Mouse (Mus musculus): ENCODE data around the gene Sdk2. TPM values are rescaled to one million over a fixed set of nuclear protein-coding genes. Genes with fewer than 3 reads are reported as not detected.

Sdk2 gene
- polyA plus RNA-seq, 1 experiment from 2014 or later, result 2.7 TPM

DNA sequence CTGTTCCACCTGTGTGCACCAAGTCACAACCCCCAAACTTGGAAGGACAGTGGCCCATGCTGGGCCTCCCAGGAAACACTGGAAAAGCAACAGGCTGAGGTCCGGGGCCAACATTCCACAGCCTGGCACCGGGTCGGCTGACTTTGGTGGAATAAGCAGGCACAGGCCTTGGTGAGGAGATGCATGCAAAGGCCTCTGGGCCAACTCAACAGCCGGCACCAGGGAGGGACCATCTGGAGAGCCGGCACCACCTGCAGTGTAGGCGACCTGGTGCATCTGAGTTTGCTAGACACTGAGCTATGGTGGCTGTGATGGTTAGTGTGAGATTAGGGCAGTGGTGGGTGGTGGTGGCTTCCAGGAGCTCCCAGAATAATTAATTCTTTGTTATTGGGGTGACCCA lies 268.8 kb downstream of the Sdk2 start:
- Histone ChIP-seq H3K4me2 (no peak overlapping the region), H3K36me3 (no peaks in the 10 kb centered on the region), H3K9me3 (no peaks in the 10 kb centered on the region), H3K9ac (no peak overlapping the region), H3K27ac (0 out of 2 replicates have a peak overlapping the region, but pooled peaks have one; percentile 29), H3K4me1 (peaks cover 44% of the 10 kb centered on the region), H3K4me3 (no peak overlapping the region), H3K27me3 (no peaks in the 10 kb centered on the region)
- no peak for ATAC-seq (ENCODE audit: borderline replicate concordance, extremely low read depth, low FRiP score, low TSS enrichment)
- WGBS, result 69% methylated on average over 6 of the region's 6 CpGs

- Histone ChIP-seq H3K9ac (no peak overlapping the region), H3K27ac (peak overlapping the region; percentile 29)
- 66% methylated on average over 19 of the region's 19 CpGs for WGBS
These were observed 269.5 kb downstream of the Sdk2 start for GRCm38 (mm10) chr11:113797014-113797983.

DNA sequence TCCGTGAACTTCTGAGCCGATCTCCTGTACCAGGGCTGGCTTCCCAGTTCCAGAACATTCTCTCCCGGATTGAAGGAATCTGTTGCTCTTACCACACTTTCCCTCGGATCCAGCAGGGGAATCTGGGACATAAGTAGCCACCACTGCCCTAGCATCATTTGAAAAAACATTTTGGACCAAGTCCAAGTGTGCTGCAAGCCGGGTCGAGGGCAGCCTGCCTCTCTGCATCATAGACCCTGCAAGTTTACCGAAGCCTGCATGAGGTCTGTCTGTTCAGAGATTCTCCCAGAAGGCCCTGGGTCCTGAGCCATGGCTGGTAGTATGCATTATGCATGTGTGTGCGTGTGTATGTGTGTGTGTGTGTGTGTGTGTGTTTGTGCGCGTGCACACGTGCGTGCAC lies 271.0 kb downstream of the Sdk2 start:
- Histone ChIP-seq H3K36me3 (no peaks in the 10 kb centered on the region), H3K4me2 (no peak overlapping the region), H3K9me3 (no peaks in the 10 kb centered on the region), H3K4me1 (peaks cover 43% of the 10 kb centered on the region), H3K27me3 (no peaks in the 10 kb centered on the region), H3K27ac (no peak overlapping the region), H3K4me3 (no peak overlapping the region), H3K9ac (no peak overlapping the region)
- ATAC-seq (ENCODE audit: borderline replicate concordance, extremely low read depth, low FRiP score, low TSS enrichment), result no peak
- WGBS, result 61% methylated on average over 12 of the region's 12 CpGs

More at GRCm38 (mm10) chr11:113797014-113797983, 269.5 kb downstream of the Sdk2 start:
- Histone ChIP-seq H3K36me3 (no peaks in the 10 kb centered on the region), H3K4me1 (peaks cover 37% of the 10 kb centered on the region), H3K27me3 (no peaks in the 10 kb centered on the region), H3K4me3 (no peak overlapping the region), H3K4me2 (no peak overlapping the region), H3K9me3 (no peaks in the 10 kb centered on the region)
- peak; percentile 28; the same call in 1 of the 2 replicates for ATAC-seq (ENCODE audit: borderline replicate concordance, extremely low read depth, low FRiP score, low TSS enrichment)

DNA sequence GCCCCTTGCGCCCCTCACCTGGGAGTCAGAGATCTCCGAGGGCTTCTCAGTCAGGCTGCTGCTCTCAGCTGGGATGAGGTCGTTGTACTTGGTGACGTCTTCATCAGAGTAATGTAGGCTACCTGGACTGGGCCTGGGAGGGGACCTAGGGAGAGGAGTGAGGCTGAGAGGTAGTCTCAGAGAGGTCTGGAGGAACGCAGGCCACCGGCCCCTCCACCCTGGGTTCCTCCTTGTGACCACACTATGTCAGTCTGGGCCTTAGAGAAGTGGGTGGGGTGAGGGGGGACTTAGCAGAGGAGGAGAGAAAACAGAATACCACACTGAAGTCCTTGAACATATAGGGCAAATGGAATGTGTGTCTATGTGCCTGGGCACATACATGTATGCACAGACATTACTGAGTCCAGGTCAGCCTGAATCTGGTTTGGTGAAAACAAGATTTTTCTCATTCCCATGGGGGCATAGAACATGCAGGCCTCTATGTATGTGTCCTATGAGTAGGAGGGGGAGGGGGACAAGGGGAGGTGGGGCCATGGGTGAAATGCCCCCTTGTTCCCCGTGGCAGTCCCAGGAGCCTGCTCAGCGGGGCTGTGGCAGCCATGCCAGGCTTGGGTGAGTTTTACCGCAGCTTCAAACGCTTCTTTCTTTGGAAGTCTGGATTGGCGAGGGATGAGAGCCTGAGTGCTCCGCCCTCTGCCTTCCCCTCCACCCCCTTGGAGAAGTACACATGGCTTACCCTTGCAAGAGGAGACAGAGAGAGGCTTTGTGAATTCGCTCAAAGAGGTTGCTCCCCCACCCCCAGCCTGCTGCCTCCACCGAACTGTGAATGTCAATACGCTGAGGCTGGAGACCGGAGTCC lies 275.3 kb downstream of the Sdk2 start:
- Histone ChIP-seq H3K27me3 (no peaks in the 10 kb centered on the region), H3K4me1 (peaks cover 57% of the 10 kb centered on the region), H3K36me3 (no peaks in the 10 kb centered on the region), H3K27ac (peak overlapping the region; percentile 73), H3K9me3 (no peaks in the 10 kb centered on the region), H3K9ac (no peak overlapping the region), H3K4me2 (no peak overlapping the region), H3K4me3 (no peak overlapping the region)
- WGBS, result 51% methylated on average over 16 of the region's 16 CpGs
- no peak for ATAC-seq (ENCODE audit: borderline replicate concordance, extremely low read depth, low FRiP score, low TSS enrichment)

GRCm38 (mm10) chr11:113789101-113789500 lies 277.7 kb downstream of the Sdk2 start:
- Histone ChIP-seq H3K27ac (peak overlapping the region; percentile 81), H3K27me3 (no peaks in the 10 kb centered on the region), H3K9me3 (no peaks in the 10 kb centered on the region), H3K4me3 (no peak overlapping the region), H3K36me3 (no peaks in the 10 kb centered on the region), H3K9ac (no peak overlapping the region), H3K4me1 (peaks cover 74% of the 10 kb centered on the region), H3K4me2 (peak overlapping the region; percentile 14; the same call in 1 of the 2 replicates)
- 17% methylated on average over 1 of the region's 1 CpGs for WGBS
- ATAC-seq (ENCODE audit: borderline replicate concordance, extremely low read depth, low FRiP score, low TSS enrichment), result peak; percentile 16

DNA sequence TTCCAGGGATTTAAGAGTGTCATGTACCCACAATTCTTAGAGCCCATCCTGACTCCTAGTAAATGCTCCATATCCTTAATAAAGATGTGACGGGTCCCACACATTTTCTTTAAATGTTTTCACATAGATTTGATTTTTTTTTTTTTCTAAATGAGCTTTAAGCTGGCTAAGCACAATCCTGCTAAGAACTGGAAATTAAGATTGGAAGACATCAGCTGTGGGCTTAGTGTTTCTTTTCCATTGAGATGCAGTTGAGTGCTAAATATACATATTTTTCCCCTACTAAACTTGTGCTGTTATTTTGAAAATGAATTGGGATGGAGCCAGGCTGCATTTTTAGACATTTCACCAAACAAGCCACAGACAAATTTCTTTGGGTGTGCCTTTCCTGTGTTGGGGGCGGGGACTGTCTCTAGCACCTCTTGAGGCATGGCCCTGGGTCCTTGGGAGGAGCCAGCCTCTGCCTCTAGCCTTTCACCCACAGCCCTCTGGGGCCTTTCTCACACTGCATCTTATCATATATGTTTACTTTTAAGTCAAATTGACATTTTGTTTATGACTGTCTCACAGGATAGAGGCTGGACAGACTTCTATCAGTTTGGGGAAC lies 278.6 kb downstream of the Sdk2 start:
- Histone ChIP-seq H3K9me3 (no peaks in the 10 kb centered on the region), H3K27me3 (no peaks in the 10 kb centered on the region), H3K4me1 (peaks cover 74% of the 10 kb centered on the region), H3K27ac (peak overlapping the region; percentile 81), H3K4me2 (no peak overlapping the region), H3K9ac (no peak overlapping the region), H3K4me3 (no peak overlapping the region), H3K36me3 (no peaks in the 10 kb centered on the region)
- whole genome bisulfite sequencing, result 29% methylated on average over 2 of the region's 2 CpGs
- ATAC-seq (ENCODE audit: borderline replicate concordance, extremely low read depth, low FRiP score, low TSS enrichment), result peak; percentile 81

DNA sequence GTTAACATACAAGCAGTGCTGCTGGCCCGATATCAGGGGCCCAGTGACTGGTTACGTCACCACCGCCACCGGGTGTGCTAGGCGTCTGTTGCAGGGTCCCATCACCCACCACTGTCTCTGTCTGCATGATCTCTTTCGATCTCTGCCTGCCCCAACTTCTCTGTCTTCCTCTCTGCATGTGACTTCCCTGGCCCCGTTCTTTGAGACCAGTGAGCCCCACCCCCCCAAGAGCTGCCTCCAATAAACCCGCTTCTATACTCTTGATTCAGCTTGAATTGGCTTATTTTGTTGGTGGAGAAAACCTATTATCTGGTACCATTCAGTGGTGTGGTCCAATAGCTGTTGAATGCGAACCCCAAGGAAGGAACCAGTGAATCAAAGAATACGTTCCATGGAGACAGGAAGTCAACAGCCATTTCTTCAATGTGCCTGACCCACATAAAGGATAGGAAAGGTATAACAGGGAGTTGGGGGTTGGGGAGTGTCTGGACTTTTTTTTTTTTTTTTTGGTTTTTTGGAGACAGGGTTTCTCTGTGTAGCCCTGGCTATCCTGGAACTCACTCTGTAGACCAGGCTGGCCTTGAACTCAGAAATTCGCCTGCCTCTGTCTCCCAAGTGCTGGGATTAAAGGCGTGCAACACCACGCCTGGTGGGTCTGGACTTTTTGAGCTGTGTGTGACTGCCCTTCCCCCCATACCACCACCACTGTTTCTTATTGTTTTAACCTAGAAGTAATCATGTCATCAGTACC lies 279.2 kb downstream of the Sdk2 start:
- H3K4me1 ChIP-seq, result peaks cover 74% of the 10 kb centered on the region
- no peaks in the 10 kb centered on the region for H3K36me3 ChIP-seq
- no peaks in the 10 kb centered on the region for H3K9me3 ChIP-seq
- no peak for ATAC-seq (ENCODE audit: borderline replicate concordance, extremely low read depth, low FRiP score, low TSS enrichment)
- H3K27ac ChIP-seq, result peak overlapping the region; percentile 79
- 69% methylated on average over 13 of the region's 13 CpGs for WGBS
- H3K27me3 ChIP-seq, result no peaks in the 10 kb centered on the region
- no peak overlapping the region for H3K9ac ChIP-seq
- peak overlapping the region; percentile 17; the same call in 1 of the 2 replicates for H3K4me2 ChIP-seq
- no peak overlapping the region for H3K4me3 ChIP-seq

DNA sequence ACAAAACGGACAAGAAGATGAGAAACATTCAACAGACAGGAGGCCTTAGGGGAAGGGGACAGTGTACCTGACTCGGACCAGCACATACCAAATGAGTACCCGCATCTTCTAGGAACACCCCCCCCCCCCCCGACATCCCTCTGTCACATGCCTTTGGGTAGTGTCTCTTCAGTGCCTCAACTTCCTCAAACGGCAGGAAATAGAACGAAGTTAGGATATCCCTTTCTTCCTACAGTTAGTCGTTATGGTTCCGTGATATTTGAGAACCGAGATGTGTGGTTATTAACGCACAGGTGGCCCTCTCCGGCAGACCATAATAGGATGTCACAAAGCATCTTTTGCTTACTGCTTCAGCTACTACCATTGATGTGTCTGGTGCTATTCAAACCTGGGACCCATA lies 279.8 kb downstream of the Sdk2 start:
- peak overlapping the region; percentile 97 for H3K27ac ChIP-seq

GRCm38 (mm10) chr11:113786395-113786794 lies 280.5 kb downstream of the Sdk2 start:
- Histone ChIP-seq H3K4me1 (peaks cover 77% of the 10 kb centered on the region), H3K9ac (peak overlapping the region; percentile 25), H3K36me3 (no peaks in the 10 kb centered on the region), H3K27me3 (no peaks in the 10 kb centered on the region), H3K9me3 (no peaks in the 10 kb centered on the region), H3K27ac (peak overlapping the region; percentile 97), H3K4me3 (peak overlapping the region; percentile 30), H3K4me2 (peak overlapping the region; percentile 61)
- no peak for ATAC-seq (ENCODE audit: borderline replicate concordance, extremely low read depth, low FRiP score, low TSS enrichment)
- WGBS, result 37% methylated on average over 4 of the region's 4 CpGs

More for the DNA sequence above, 279.8 kb downstream of the Sdk2 start:
- H3K36me3 ChIP-seq, result no peaks in the 10 kb centered on the region
- H3K9me3 ChIP-seq, result no peaks in the 10 kb centered on the region
- H3K4me2 ChIP-seq, result peak overlapping the region; percentile 61
- H3K4me1 ChIP-seq, result peaks cover 78% of the 10 kb centered on the region
- WGBS, result 78% methylated on average over 11 of the region's 11 CpGs
- no peak overlapping the region for H3K4me3 ChIP-seq
- no peak overlapping the region for H3K9ac ChIP-seq
- H3K27me3 ChIP-seq, result no peaks in the 10 kb centered on the region
- ATAC-seq (ENCODE audit: borderline replicate concordance, extremely low read depth, low FRiP score, low TSS enrichment), result no peak

DNA sequence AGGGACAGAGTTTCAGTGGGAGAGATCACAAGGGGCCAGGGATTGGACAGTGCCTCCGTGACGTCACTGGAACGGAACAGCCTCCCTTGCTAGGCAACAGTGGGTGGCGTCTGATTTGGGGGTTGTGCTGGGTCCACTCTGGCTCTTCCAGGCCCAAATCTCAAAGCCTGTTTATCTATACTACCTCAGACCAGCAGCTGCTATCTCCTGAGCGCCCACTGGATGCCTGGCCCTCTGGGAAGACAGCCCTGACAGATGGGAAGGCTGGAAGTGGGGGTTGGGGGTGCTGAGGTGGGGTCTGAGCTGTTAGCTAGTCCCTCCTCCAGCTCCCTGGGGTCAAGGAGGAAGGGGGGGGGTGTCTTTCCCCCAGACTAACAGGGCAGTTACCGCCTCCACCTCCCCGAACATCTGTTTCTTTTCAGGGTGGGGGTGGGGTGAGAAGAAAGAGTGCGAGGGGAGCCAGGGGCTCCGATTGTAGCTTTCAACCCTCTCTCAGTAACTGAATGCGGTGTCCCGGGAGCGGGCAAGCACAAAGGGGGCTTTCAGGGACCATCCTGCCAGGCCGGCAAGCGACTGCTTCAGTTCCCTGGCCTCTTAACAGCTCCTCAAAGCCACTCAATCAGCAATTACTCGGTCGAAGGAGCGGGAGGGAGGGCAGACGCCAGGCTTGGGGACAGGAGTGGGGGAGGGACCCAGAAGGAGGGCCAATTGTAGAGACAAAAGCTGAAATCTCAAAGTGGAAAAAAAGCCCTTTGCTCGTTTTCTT lies 281.3 kb downstream of the Sdk2 start:
- WGBS, result 6% methylated on average over 19 of the region's 19 CpGs
- Histone ChIP-seq H3K4me1 (peaks cover 79% of the 10 kb centered on the region), H3K27ac (peak overlapping the region; percentile 97), H3K4me3 (peak overlapping the region; percentile 30), H3K27me3 (no peaks in the 10 kb centered on the region), H3K9ac (peak overlapping the region; percentile 25), H3K4me2 (peak overlapping the region; percentile 61), H3K9me3 (no peaks in the 10 kb centered on the region), H3K36me3 (no peaks in the 10 kb centered on the region)
- ATAC-seq (ENCODE audit: borderline replicate concordance, extremely low read depth, low FRiP score, low TSS enrichment), result peak; percentile 76

All from lung, embryonic 15.5 days (tissue).